Mouse (Mus musculus) erythroblast, embryonic 14.5 days (primary cell): ENCODE data around the gene Btbd35f30. TPM values are rescaled to one million over a fixed set of nuclear protein-coding genes. Genes with fewer than 3 reads are reported as not detected.
"Not testable (repeated sequence)": the region's sequence is repeated elsewhere in the genome, so short reads cannot be mapped to it uniquely, and the experiment has no call there.

Experiments
- H3K27me3 ChIP-seq: 2 replicates; pipeline ENCODE4 v1.6.1; 2012; ENCODE audit warnings: inconsistent platforms; ENCODE audit not compliant: control insufficient read depth
- H3K36me3 ChIP-seq: 2 replicates; pipeline ENCODE4 v1.6.1; 2012; ENCODE audit warnings: mild to moderate bottlenecking, inconsistent platforms; ENCODE audit not compliant: control insufficient read depth
- H3K4me1 ChIP-seq: 2 replicates; pipeline ENCODE4 v1.6.1; 2012; ENCODE audit warnings: inconsistent platforms; ENCODE audit not compliant: control insufficient read depth
- H3K4me3 ChIP-seq: replicated peaks from 2 replicates; pipeline ENCODE3; 2012; ENCODE audit warnings: moderate library complexity, mild to moderate bottlenecking, inconsistent platforms
- H3K9me3 ChIP-seq: 2 replicates; pipeline ENCODE4 v1.6.1; 2012; ENCODE audit warnings: low read length, inconsistent platforms, mixed read lengths; ENCODE audit not compliant: control insufficient read depth
- polyA plus RNA-seq: library from polyadenylated mRNA; stranded (reverse); fragments of >175 nt; gene quantifications from 2 replicates; pipeline ENCODE4 v1.2.3, GENCODE M21; 2012

Gene Btbd35f30
- not detected in 2 replicates for polyA plus RNA-seq

GRCm38 (mm10) chrX:32894325-32894724 lies at the start of gene Btbd35f30:
TSS of gene Btbd35f30 (plus strand) at chrX:32894625.
- not testable (repeated sequence) for H3K4me3 ChIP-seq, H3K9me3 ChIP-seq, H3K4me1 ChIP-seq, H3K36me3 ChIP-seq, H3K27me3 ChIP-seq

GRCm38 (mm10) chrX:32941468-32941867 lies 47.0 kb downstream of the Btbd35f30 start, which contains the start of gene Gm21789:
TSS of gene Gm21789 (plus strand) at chrX:32941768.
- not testable (repeated sequence) for H3K36me3 ChIP-seq, H3K4me1 ChIP-seq, H3K9me3 ChIP-seq, H3K27me3 ChIP-seq, H3K4me3 ChIP-seq

Other genes starting within 250 kb of the Btbd35f30 start
- not detected in 2 replicates for gene Gm5926, start 243.9 kb upstream of the Btbd35f30 start, polyA plus RNA-seq
- gene Btbd35f21, start 168.5 kb upstream of the Btbd35f30 start, polyA plus RNA-seq, result not detected in 2 replicates
- gene Gm21789, start 47.1 kb downstream of the Btbd35f30 start, polyA plus RNA-seq, result not detected in 2 replicates
- not detected in 2 replicates for gene Btbd35f5, start 79.3 kb downstream of the Btbd35f30 start, polyA plus RNA-seq